Mouse (Mus musculus) heart, postnatal 25 days (tissue): ENCODE data around the gene 4930451I11Rik. TPM values are rescaled to one million over a fixed set of nuclear protein-coding genes. Genes with fewer than 3 reads are reported as not detected.
A peak's percentile ranks its signal among the peaks of the same experiment; 100 is the strongest.

Experiments
- DNase-seq: peaks from one replicate; pipeline ENCODE4 v3.0.0; 2022; ENCODE audit warnings: low spot score
- intact Hi-C: fragments of 180-260 bp; cut with DNase I; formaldehyde crosslinking; loops from one replicate; pipeline ENCODE4 v1.15.1; 2025
- total RNA-seq, 2 experiments: library from RNA; stranded (reverse); gene quantifications; 2 replicates each; pipeline ENCODE4 v1.2.3; 2021

4930451I11Rik gene
- total RNA-seq, 2 experiments from 2014 or later: not detected

DNA sequence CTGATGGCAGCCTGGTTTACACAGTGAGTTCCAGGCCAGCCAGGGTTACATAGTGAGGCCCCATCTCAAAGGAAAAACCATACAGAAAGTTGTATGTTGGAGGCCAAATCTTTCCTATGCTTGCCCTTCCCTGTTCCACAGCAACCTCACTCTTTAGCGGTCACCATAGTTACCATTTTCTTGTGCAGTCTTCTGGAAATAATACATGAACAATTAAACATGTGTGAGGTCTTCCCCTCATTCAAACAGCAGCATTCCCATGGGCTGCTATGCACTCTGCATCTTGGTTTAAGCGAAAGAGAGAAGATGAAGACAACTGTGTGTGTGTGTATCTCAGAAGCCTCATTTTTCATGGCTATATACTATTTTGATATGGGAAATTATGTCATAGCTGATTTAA is 14.1 kb upstream of the 4930451I11Rik start:
- intact Hi-C loops: no loop called here

DNA sequence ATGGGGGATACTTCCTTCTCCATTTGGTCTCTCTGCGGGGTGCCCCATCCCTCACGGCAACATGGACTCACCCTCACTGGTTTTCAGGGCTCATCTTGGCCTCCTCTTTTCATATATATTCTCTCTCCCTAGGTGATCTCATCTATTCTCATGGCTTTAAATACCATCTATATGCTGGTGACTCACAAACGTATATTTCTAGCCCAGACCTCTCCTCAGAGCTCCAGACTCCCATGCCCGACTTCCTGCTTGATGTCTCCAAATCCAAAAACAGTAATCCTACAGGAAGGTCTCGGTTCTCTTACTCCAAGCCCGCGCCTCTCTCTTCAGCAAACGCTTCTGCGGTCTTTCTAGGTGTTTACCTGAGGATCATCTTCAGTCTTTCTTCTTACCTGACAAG is 11.8 kb upstream of the 4930451I11Rik start:
- DNase-seq: no peak
- intact Hi-C loops: no loop called here

More for the DNA sequence above, 14.1 kb upstream of the 4930451I11Rik start:
- DNase-seq: no peak

DNA sequence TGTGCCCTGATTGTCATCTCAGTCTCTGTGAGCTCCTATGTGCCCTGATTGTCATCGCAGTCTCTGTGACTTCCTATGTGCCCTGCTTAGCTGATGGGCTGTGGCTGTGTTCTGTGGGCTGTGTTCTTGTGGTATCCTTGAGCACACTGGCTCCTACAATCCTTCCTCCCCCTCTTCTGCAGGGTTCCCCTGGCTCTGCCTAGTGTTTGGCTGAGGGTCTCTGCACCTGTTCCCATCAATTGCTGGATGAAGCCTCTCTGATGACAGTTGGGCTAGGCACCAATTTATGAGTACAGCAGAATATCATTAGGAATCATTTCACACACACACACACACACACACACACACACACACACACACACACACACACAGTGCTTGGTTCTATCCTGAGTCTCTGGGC is 1.9 kb upstream of the 4930451I11Rik start:
- intact Hi-C loops: loop anchor here (5.0 kb wide), 2 partner anchors 54 to 129 kb away; no protein-coding TSS in a partner anchor
- no peak for DNase-seq

DNA sequence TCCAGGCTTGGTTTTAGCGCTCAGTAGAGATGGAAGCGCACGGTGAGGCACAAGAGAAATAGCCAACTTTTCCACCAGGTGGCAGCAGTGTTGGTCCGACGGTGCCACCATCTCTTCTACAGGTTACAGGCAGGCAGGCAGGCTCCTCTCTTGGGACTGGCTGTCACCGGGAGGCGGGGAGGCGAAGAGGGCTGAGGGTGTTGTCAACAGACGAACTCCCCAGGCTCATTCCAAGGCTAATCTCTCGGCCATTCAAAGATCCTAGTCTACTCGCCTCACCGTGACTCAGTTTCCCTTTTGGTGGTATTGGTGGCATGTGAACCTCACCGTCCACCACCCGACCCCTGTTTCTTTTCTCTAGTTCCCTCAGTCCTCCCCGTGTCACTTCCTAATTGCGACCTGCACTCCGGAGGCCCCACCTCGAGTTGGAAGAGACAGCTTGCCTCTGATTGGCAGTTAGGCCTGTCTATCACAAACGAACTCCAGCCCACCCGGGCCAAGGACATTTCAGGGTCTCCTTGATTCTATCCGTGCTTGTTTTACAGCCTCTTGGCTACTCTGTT is 678 bp upstream of the 4930451I11Rik start:
- intact Hi-C loops: loop anchor here (1.0 to 5.0 kb wide), 4 partner anchors 55 to 278 kb away; no protein-coding TSS in a partner anchor
- peak; percentile 33 for DNase-seq

DNA sequence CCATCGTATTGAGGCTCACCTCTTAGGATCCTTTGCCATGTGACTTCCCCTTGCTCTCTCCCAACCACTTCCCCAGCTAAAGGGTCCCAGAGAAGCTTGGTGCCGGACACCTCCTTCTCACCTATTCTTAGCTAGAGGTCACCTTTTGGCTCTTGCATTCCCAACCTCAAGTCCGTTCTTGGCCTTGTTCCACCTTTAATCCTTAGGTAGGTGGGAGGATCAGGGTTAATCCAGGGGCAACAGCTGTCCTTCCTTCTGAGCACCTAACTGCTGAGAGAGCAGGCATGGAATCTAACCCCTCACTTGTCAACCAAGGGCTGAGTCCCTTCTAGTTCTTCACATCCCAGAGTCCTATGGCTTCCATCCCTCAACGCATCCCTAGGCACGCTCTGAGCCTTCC is 5.5 kb downstream of the 4930451I11Rik start:
- intact Hi-C loops: loop anchor here (5.0 kb wide), 1 partner anchor 121 kb away; the partner anchor contains the start of gene Asphd1
- DNase-seq: no peak

DNA sequence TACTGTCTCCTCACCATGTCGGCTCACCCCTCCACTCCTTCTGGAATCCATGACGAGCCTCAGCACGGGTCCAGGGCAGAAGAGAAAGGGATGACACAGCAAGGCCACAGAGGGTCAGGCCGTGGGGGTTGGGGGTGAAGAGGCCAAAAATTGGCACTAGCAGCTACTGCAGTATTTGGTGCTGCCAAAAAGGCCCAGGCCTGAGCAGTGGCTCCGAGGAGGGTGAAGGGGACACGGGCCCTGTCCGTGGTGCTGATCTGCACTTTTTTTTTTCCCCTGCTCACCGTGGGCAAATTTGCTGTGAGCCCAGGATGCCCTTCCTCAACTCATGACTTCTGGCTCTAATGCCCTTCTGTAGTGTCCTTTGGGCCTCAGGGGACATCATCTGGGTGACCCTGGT is 6.0 kb downstream of the 4930451I11Rik start:
- intact Hi-C loops: loop anchor here (5.0 kb wide), 1 partner anchor 122 kb away; the partner anchor contains the start of gene Asphd1

DNA sequence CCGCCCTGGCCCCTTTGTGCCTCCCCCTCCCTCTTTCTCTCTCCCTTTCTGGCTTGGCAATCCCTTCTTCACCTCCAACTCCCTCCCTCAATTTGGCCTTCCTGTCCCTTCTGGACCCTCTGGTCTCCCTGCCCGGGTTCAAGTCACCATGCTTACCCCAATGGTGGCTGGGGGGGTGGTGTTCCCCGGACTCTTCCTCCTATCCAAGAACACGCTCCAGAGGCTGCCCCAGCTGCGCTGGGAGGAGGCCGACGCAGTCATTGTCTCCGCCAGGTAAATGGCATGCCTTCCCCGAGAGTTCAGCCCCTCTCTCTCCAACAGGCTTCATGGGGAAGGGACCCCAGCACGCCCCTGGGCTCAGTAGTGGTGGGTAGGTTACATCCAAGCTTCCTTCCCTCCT is 7.5 kb downstream of the 4930451I11Rik start:
- intact Hi-C loops: loop anchor here (5.0 kb wide), 1 partner anchor 203 kb away; the partner anchor contains the start of gene Maz
- no peak for DNase-seq

More for the DNA sequence above, 6.0 kb downstream of the 4930451I11Rik start:
- DNase-seq: no peak

DNA sequence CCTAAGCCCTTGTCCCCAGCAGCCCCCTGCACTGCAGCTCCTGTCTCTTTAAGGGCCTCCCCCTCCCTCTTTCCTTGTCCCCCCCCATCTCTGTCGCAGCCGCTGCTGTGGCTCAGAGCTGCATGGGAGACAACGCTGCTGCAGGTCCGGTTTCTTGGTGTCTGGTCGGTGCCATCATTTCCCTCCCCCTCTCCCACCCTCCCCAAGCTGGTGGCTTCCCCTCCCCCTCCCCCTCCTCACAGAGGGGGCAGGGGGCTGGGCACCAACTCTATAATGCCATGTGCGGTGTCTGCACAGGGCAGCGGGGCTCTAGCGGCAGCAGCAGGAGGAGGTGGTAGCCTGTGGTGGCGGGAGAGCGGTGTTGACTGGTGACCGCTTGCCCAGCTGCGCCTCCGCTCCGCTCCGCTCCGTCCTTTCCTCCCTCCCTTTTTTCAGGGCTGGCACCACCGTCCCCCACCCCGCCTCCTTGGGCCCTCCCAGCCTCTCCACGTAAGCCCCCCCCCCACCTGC is 8.2 kb downstream of the 4930451I11Rik start:
- no peak for DNase-seq
- intact Hi-C loops: loop anchor here (5.0 kb wide), 1 partner anchor 204 kb away; the partner anchor contains the start of gene Maz

DNA sequence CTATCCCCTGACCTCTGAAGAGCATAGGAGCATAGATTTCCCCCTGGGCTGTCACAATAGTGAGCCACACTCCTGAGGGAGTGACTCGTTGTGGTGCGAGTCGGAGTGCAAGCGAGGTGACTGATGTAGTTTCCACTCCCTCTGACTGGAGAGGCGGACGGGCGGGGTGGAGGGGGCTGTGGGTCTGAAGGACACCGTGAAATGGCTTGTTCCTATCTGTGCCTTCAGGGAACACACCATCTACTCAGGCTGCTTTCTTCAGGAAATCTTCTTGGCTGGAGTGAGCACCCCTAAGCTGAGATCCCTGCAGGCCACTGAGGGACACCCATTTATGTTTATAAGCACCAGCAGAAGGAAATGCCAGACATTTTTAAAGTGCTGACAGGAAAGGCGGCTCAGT is 8.7 kb downstream of the 4930451I11Rik start:
- intact Hi-C loops: loop anchor here (1.0 to 5.0 kb wide), 2 partner anchors 205 to 283 kb away; partner anchors contain the start of gene Maz
- DNase-seq: no peak

DNA sequence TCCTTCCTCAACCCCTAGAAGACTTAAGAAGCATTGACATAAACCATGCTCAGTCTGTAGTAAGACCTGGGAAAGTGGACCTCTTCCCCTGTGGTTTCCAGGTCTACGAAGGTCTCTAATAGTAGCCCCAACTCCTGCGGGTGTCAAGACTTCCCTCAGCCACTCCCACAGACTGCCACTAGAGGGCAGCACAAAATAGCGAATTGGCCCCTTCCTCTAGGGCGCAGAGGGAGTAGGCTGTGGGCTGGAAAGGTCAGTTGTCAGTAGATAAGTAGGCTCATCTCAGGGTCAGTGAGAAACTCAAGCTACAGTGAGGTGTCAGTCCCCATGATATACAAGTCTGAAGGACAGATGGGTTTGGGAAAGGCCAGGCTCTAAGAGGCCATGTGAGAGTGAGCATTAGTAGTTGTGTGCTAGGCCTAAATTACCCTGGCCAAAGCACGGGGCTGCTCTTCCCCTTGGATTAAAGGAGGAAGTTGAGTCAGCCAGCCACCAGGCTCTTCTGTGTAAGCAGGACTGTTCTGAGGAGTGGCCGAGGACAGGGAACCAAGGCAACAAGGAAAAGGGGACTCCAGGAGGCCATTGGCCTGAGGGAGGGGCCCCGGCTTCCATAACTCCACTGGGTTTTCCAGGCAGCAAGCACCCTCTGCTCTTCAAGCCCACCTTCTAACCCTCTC is 9.5 kb downstream of the 4930451I11Rik start:
- intact Hi-C loops: loop anchor here (1.0 to 5.0 kb wide), 2 partner anchors 205 to 283 kb away; partner anchors contain the start of gene Maz
- peak; percentile 57 for DNase-seq

DNA sequence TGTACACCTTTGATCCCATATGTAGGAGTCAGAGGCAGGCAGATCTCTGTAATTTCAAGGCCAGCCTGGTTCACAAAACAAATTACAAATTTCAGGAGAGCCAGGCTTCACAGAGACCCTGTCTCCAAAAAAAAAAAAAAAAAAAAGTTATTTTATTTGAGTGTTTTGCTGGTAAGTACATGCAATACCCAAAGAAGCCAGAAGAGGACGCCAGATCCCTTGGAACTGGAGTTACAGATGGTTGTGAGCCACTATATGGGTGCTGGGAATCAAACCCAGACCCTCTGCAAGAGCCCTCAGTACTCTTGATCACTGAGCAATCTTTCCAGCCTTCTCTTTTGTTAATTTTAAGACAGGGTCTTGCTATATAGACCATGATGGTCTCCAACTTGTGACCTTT is 12.6 kb downstream of the 4930451I11Rik start:
- intact Hi-C loops: no loop called here
- DNase-seq: no peak

DNA sequence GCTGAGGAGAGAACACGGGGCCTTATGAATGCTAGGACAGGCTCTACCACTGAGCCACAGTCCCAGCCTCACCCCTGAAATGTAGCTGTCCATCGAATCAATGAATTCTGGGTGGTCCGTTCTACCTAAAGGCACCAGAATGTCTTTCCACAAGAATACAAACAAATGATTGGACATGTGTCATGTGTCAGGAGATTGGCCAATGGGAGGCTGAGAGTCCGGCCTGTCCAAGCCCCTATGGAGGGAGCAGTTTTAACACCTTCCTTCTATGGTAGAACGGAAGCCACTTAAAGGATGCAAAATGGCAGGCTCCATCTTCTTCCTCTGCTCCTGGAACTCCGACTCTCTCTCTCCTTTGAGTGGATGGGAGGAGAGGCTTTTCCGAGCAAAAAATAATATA is 13.8 kb downstream of the 4930451I11Rik start:
- intact Hi-C loops: no loop called here
- no peak for DNase-seq

DNA sequence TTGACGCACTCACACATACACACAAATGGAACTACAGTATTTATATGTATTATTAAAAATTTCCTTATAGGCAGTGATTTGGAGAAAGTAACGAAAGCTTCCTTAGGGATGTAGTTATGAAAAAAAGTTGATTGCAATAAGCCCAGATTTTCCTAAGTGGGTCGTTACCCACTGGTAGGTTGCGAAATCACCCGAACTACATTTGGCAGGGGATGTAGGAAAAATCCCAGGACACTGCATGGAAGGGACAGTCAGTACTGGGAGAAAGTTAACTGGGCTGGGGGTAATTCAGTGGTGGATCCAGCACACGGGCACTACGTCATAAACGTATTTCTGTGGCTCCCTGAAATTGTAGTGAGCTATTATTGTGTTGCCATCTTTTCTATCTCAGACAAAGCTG is 14.9 kb downstream of the 4930451I11Rik start:
- intact Hi-C loops: no loop called here
- DNase-seq: no peak

DNA sequence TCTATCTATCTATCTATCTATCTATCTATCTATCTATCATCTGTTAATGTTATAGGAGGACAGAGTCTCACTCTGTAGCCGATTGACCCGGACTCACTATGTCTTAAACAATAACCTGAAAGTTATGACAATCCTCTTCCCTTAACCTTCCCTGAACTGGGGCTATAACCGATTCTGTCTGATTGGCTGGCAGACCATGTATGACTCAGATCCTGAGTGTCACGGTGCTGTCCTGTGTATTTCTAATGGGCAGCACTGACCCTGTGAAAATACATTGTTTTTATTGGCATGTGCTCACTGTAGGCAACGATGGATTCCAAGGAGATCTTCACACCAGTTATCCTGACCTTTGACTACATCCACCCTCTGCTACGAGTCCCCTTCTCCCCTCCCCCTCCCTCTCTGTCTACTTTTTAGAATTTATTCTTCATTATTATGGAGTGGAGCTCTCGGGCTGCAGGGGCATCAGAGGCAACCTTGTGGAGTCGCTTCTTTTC is 15.7 kb downstream of the 4930451I11Rik start:
- no peak for DNase-seq
- intact Hi-C loops: no loop called here

DNA sequence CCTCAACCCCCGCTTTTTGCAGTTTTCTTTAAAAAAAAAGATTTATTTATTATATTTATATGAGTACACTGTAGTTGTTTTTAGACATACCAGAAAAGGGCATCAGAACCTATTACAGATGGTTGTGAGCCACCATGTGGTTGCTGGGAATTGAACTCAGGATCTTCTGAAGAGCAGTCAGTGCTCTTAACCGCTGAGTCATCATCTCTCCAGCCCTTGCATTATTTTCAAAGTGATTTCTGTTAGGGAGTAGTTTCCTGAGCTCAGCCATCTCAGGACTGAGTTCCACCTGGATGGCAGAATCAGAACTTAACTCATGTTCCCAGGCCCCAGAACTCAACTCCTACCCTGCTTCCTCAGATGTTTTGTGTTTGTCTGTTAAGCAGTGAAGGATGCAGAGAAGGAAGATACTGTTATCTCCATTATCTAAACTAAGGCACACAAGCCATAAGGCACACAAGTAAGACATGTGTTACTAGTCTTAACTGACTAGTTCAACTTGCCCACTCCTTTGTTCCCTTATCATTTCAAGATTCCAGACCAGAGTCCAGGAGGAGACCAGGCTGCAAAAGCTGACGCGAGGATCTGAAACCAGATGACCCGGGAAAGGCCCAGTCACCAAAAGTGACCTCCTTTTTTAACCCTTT is 21.6 kb downstream of the 4930451I11Rik start:
- intact Hi-C loops: no loop called here
- DNase-seq: no peak

DNA sequence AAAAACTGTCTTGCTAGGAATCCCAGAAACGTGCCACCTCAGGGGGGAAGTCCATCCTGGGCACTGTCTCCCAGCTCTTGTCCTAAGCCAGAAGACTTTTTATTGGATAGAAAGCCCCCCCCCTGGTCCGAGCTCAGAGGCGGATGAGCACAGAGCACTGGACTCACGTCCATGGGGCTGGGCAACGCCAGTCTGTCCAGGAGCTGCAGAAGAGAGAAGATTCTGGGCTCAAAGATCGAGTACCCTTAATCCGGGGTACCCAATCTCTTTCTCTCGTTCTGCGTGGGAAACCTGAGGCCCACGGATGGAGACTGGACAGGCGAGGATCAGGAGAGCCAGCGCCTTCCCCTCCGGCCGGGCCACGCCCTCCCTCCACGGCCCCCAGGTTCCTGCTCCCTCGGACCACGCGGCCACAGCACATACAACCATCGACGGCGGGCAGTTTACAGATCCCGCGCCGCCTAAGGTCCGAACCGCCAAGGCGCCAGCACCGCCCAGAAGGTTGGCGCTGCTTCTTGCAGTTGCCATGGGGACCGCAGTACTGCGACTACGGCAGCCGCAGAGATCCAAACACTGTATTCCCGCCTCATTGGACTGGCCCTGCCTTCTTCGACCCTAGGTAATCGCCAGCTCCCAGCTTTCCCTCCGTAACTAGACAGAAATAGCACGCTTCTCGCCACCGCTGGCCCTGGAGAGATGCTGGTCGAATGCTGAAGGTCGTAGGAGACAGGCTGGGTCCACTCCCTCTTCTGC is 22.6 kb downstream of the 4930451I11Rik start:
- intact Hi-C loops: no loop called here
- peak; percentile 80 for DNase-seq

DNA sequence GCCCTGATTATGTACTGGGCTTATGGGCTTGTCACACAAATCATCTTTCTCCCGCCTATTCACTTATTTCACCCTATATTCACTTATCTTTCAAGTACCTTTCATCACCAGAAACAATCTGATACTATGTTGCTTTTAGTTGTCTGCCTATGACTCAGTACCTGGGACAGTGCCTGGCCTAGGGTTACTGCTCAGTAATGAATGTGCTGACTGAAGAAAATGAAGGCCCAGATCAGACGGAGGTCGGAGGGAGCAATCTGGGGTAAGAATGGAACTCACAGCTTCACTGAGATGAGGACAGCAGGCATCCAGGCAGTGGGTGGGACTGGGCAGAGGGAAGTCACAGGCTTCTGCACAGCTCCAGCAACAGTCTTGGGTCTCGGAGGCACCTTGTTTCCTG is 24.0 kb downstream of the 4930451I11Rik start:
- no peak for DNase-seq
- intact Hi-C loops: no loop called here

DNA sequence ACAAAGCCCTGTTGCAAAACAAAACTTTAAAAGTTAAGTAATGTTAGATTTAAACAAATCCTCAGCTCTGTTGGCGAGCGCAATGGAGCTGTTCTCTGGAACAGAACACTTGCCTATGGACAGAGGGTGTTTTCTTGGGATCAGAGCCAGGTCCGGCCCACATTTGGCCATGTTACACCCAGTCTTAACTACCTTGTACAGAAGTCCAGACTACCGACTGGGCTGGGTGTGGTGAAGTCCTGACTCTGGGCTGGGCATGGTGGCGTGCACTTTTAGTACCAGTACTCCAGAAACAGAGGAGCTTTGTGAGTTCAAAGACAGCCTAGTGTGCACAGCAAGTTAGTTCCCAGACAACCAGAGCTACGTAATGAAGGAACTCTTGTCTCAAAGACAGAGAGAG is 24.5 kb downstream of the 4930451I11Rik start:
- DNase-seq: no peak
- intact Hi-C loops: no loop called here

DNA sequence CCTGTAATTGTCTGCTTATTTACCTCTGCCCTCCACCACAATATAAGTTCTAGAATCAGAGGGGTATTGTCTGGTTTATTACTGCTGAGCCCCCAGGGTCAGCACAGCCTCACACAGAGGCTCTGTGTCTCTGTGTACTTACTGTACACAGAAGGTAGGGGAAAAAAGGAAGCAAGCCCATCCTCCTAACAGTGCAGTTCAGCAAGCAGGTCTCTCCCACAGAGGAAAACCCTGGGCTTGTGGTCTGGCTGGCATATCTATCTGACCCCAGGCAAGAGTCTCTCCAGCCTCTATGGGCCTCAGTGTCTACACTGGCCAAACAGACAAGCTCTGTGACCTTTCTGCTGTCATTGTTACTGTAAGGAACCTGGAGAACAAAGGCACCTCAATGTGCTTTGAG is 27.7 kb downstream of the 4930451I11Rik start:
- intact Hi-C loops: loop anchor here (5.0 kb wide), 1 partner anchor 229 kb away; no protein-coding TSS in a partner anchor
- DNase-seq: no peak

DNA sequence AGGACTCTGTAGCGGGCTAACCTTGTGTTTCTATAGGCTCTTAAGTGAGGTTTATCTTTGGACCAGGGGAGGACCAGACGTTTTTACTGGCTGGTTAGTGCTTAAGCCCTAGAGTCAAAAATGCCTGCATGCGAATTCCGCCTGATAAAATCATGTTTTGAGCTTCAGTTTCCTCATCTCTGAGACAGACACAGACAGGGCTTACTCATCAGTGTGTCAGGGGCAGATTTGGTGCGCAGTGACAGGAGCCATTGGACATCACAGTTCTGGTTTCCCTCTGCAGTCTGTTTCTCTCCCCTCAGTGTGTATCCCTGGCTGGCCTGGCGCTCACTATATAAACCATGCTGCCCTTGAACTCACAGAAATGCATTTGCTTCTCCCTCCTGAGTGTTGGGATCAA is 28.3 kb downstream of the 4930451I11Rik start:
- intact Hi-C loops: loop anchor here (5.0 kb wide), 1 partner anchor 229 kb away; no protein-coding TSS in a partner anchor

More for the DNA sequence above, 28.3 kb downstream of the 4930451I11Rik start:
- DNase-seq: no peak
